Mouse (Mus musculus): ENCODE measurements around the gene Mrm2. TPM values are rescaled to one million over a fixed set of nuclear protein-coding genes. Genes with fewer than 3 reads are reported as not detected.

Gene Mrm2
- polyA plus RNA-seq, 2 experiments, result 13.5 to 18.6 TPM

DNA sequence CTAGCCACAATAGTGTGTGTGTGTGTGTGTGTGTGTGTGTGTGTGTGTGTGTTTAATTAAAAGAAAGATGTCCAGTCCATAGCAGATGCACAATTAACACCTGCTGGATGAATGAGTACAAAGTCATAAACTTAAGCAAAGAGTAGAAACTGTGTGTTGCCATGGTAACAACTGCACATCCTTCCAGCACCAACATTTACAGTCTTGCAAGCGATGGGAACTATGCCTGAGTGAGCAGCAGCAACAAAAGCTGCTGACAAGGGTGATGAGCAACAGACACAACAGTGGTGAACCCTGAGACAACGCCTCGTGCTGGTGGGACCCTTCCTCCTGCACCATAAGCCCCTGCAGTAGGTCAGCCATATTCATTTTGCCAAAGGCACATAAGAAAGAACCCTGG is 42.5 kb upstream of the Mrm2 start:
- TF ChIP-seq POLR2A (IDR thresholded peaks at IDR 0.05; ENCODE audit: borderline replicate concordance, extremely low read depth, insufficient read depth, insufficient read length), result no peak
- H3K9me3 ChIP-seq (ENCODE audit: control insufficient read depth, low read length), result no peaks in the 10 kb centered on the region
- no peak overlapping the region for H3K4me2 ChIP-seq (replicated peaks; ENCODE audit: low read depth, low read length, severe bottlenecking)
- H3K27ac ChIP-seq (replicated peaks; ENCODE audit: low read depth, low read length), result no peak overlapping the region
- H3K9ac ChIP-seq (ENCODE audit: low read depth, low read length, severe bottlenecking), result no peak overlapping the region
- H3K4me3 ChIP-seq (replicated peaks; ENCODE audit: low read length), result no peak overlapping the region
- H3K36me3 ChIP-seq (ENCODE audit: control insufficient read depth, insufficient read depth, low read length), result no peaks in the 10 kb centered on the region
- no peaks in the 10 kb centered on the region for H3K27me3 ChIP-seq (ENCODE audit: control insufficient read depth, insufficient read depth, low read length)
- 41% methylated on average over 3 of the region's 3 CpGs for WGBS
- DNase-seq (ENCODE audit: low spot score) (no peak), ATAC-seq (ENCODE audit: low FRiP score, low read depth) (no peak; the same call in 1 of the 2 replicates)
- peaks cover 5% of the 10 kb centered on the region; the same call in 1 of the 2 replicates for H3K4me1 ChIP-seq (ENCODE audit: control insufficient read depth, insufficient read depth, low read length)

DNA sequence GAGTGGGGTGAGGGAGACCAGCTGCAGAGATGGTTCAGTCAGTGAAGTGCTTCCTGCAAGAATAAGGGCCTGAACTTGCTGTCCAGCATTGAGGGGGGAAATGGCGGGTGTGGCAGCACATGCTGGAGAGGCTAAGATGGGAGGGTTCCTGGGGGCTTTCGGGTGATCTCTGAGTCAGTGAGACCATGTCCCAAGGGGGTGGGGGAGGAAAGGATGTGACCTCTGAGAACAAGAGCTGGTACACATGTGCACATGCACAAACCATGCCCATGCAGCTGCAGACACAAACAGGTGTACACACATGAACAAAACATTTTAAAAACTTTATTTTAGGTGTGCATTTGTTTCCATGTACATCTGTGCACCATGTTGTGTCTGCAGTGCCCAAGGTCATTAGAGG is 42.0 kb upstream of the Mrm2 start:
- H3K4me3 ChIP-seq (replicated peaks; ENCODE audit: low read length), result no peak overlapping the region
- no peak for ATAC-seq (ENCODE audit: low FRiP score, low read depth)
- WGBS, result 81% methylated on average over 2 of the region's 2 CpGs

DNA sequence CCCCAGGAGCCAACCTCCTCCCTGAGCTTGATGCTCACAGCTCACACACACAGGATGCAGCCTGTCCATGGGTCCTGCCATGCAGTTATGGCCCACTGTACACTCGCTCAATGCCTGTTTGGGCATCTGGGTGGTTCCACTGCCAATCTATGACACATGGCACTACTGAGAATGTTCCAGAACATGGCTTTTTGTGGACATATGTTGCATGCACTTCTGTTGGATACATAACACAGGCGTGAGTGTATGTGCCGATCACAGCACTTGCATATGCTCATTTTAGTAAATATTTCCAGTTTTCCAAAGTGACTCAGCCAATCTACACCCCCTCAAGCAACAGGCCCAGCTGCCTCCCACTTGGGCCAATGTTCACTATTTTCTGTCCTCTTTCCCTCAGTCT is 40.0 kb upstream of the Mrm2 start:
- 90% methylated on average over 3 of the region's 3 CpGs for WGBS

More for the DNA sequence above, 42.0 kb upstream of the Mrm2 start:
- Histone ChIP-seq H3K9ac (ENCODE audit: low read depth, low read length, severe bottlenecking) (no peak overlapping the region), H3K36me3 (ENCODE audit: control insufficient read depth, insufficient read depth, low read length) (no peaks in the 10 kb centered on the region), H3K9me3 (ENCODE audit: control insufficient read depth, low read length) (no peaks in the 10 kb centered on the region), H3K27ac (replicated peaks; ENCODE audit: low read depth, low read length) (no peak overlapping the region), H3K4me2 (replicated peaks; ENCODE audit: low read depth, low read length, severe bottlenecking) (no peak overlapping the region), H3K27me3 (ENCODE audit: control insufficient read depth, insufficient read depth, low read length) (no peaks in the 10 kb centered on the region), H3K4me1 (ENCODE audit: control insufficient read depth, insufficient read depth, low read length) (peaks cover 5% of the 10 kb centered on the region; the same call in 1 of the 2 replicates)
- no peak for DNase-seq (ENCODE audit: low spot score)
- no peak for TF ChIP-seq POLR2A (IDR thresholded peaks at IDR 0.05; ENCODE audit: borderline replicate concordance, extremely low read depth, insufficient read depth, insufficient read length)

DNA sequence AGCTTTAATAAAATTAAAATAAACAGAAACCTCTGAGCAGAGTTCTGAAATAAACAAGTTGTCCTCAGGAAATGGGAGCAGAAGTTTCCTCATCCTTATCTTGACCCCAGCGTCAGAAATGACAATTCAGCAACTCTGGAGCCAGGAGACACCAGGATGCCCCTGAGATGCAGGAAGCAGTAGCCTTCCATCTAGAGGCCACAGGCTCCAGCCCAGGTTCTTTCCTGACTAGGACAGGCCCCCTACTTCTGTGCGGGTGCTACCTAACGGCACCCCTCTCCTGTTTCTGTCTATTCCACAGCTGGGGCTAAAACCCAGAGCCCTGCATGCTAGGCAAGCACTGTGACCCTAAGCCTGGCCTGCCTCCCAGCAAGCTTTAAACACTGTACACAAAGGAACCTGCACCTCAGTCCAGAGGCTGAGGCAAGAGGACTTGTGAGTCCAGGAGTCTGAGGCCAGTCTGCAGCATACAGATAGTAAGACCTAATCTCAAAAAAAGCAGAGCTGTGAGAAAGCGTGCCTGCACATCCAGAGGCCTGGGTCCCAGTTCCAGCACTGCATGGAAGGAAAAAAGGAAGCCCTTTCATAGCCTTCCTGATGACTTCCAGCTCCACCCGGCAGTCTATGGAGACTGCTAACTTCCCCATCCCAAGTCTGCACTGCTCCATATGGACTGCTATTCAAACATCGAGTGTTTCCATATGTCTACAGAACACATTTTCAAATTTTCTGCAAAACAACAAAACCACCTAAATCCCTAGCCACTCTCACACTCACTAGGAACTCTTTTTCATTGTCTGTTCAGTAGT is 39.0 kb upstream of the Mrm2 start:
- DNase-seq (ENCODE audit: low spot score), result no peak
- 63% methylated on average over 6 of the region's 6 CpGs for WGBS
- no peak overlapping the region for H3K4me3 ChIP-seq (replicated peaks; ENCODE audit: low read length)

More for the DNA sequence above, 40.0 kb upstream of the Mrm2 start:
- Histone ChIP-seq H3K4me3 (replicated peaks; ENCODE audit: low read length) (no peak overlapping the region), H3K9ac (ENCODE audit: low read depth, low read length, severe bottlenecking) (no peak overlapping the region), H3K27me3 (ENCODE audit: control insufficient read depth, insufficient read depth, low read length) (no peaks in the 10 kb centered on the region), H3K27ac (replicated peaks; ENCODE audit: low read depth, low read length) (no peak overlapping the region), H3K9me3 (ENCODE audit: control insufficient read depth, low read length) (no peaks in the 10 kb centered on the region), H3K4me2 (replicated peaks; ENCODE audit: low read depth, low read length, severe bottlenecking) (no peak overlapping the region), H3K36me3 (ENCODE audit: control insufficient read depth, insufficient read depth, low read length) (no peaks in the 10 kb centered on the region), H3K4me1 (ENCODE audit: control insufficient read depth, insufficient read depth, low read length) (peaks cover 5% of the 10 kb centered on the region; the same call in 1 of the 2 replicates)
- DNase-seq (ENCODE audit: low spot score) (no peak), ATAC-seq (ENCODE audit: low FRiP score, low read depth) (no peak)
- no peak for TF ChIP-seq POLR2A (IDR thresholded peaks at IDR 0.05; ENCODE audit: borderline replicate concordance, extremely low read depth, insufficient read depth, insufficient read length)

DNA sequence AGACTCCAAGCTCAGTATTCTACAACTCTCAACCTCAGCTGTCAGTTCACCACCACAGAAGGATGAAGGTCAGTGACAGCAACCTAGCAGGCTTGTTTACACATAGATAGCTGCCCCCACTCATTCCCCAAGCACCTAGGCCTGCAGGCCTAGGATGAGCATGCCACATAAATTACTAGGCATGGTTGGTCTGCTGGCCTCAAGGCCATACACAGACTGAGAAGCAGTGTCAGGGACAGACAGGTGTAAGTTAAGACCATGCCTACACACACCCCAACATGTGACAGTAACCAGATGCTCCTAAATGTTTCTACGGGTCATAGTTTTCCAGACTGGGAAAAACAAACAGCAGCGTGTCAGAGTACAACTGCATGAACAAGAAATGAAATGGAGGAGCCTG is 37.8 kb upstream of the Mrm2 start:
- no peak overlapping the region for H3K4me2 ChIP-seq (replicated peaks; ENCODE audit: low read depth, low read length, severe bottlenecking)
- H3K27me3 ChIP-seq (ENCODE audit: control insufficient read depth, insufficient read depth, low read length), result no peaks in the 10 kb centered on the region
- ATAC-seq (ENCODE audit: low FRiP score, low read depth) (no peak), DNase-seq (ENCODE audit: low spot score) (no peak)
- no peak overlapping the region for H3K9ac ChIP-seq (ENCODE audit: low read depth, low read length, severe bottlenecking)
- TF ChIP-seq POLR2A (IDR thresholded peaks at IDR 0.05; ENCODE audit: borderline replicate concordance, extremely low read depth, insufficient read depth, insufficient read length), result no peak
- peaks cover 5% of the 10 kb centered on the region; the same call in 1 of the 2 replicates for H3K4me1 ChIP-seq (ENCODE audit: control insufficient read depth, insufficient read depth, low read length)
- H3K27ac ChIP-seq (replicated peaks; ENCODE audit: low read depth, low read length), result no peak overlapping the region
- 71% methylated on average over 2 of the region's 2 CpGs for WGBS
- no peaks in the 10 kb centered on the region for H3K9me3 ChIP-seq (ENCODE audit: control insufficient read depth, low read length)
- no peaks in the 10 kb centered on the region for H3K36me3 ChIP-seq (ENCODE audit: control insufficient read depth, insufficient read depth, low read length)
- no peak overlapping the region for H3K4me3 ChIP-seq (replicated peaks; ENCODE audit: low read length)

More for the DNA sequence above, 39.0 kb upstream of the Mrm2 start:
- Histone ChIP-seq H3K9ac (ENCODE audit: low read depth, low read length, severe bottlenecking) (no peak overlapping the region), H3K9me3 (ENCODE audit: control insufficient read depth, low read length) (no peaks in the 10 kb centered on the region), H3K27me3 (ENCODE audit: control insufficient read depth, insufficient read depth, low read length) (no peaks in the 10 kb centered on the region), H3K4me1 (ENCODE audit: control insufficient read depth, insufficient read depth, low read length) (peaks cover 5% of the 10 kb centered on the region; the same call in 1 of the 2 replicates), H3K27ac (replicated peaks; ENCODE audit: low read depth, low read length) (peak overlapping the region; percentile 73), H3K36me3 (ENCODE audit: control insufficient read depth, insufficient read depth, low read length) (no peaks in the 10 kb centered on the region), H3K4me2 (replicated peaks; ENCODE audit: low read depth, low read length, severe bottlenecking) (no peak overlapping the region)
- ATAC-seq (ENCODE audit: low FRiP score, low read depth), result peak; percentile 70; the same call in 1 of the 2 replicates
- no peak for TF ChIP-seq POLR2A (IDR thresholded peaks at IDR 0.05; ENCODE audit: borderline replicate concordance, extremely low read depth, insufficient read depth, insufficient read length)
